Mouse (Mus musculus) kidney, postnatal 0 days (tissue): ENCODE measurements at regions not wholly inside any gene's neighbourhood (a gene's known extent, or its start where the extent isn't known, plus 50 kb on each side); places are given as distances from the start of the nearest gene placed in this dataset.
A peak's percentile ranks its signal among the peaks of the same experiment; 100 is the strongest.

Experiments
- ATAC-seq: fragments of 200-750 bp; cut with Nextera tagmentation; replicated peaks from 2 replicates; pipeline ENCODE4 v1.8.0; 2017; ENCODE audit warnings: low read depth, moderate number of reproducible peaks, moderate TSS enrichment, moderate library complexity; ENCODE audit not compliant: low FRiP score
- DNase-seq: peaks from one replicate; pipeline ENCODE4 v3.0.0-alpha.2; 2016; ENCODE audit warnings: low spot score
- H3K27ac ChIP-seq: fragments of 300-500 bp; sonication (generic); 2 replicates; pipeline ENCODE4 v1.5.1; 2014; ENCODE audit warnings: mild to moderate bottlenecking
- H3K27me3 ChIP-seq: fragments of 300-500 bp; sonication (generic); 2 replicates; pipeline ENCODE4 v1.6.1; 2014; ENCODE audit warnings: low read length, mixed read lengths; ENCODE audit not compliant: insufficient read depth
- H3K36me3 ChIP-seq: fragments of 300-500 bp; sonication (generic); 2 replicates; pipeline ENCODE4 v1.6.1; 2014; ENCODE audit warnings: low read length, mixed read lengths; ENCODE audit not compliant: insufficient read depth
- H3K4me1 ChIP-seq: fragments of 300-500 bp; sonication (generic); replicated peaks from 2 replicates; pipeline ENCODE4 v1.6.1; 2014; ENCODE audit warnings: antibody characterized with exemption, low read length, mixed read lengths; ENCODE audit not compliant: insufficient read depth
- H3K4me2 ChIP-seq: fragments of 300-500 bp; sonication (generic); 2 replicates; pipeline ENCODE4 v1.6.1; 2014; ENCODE audit warnings: mild to moderate bottlenecking, low read length, moderate library complexity, mixed read lengths
- H3K4me3 ChIP-seq: fragments of 300-500 bp; sonication (generic); replicated peaks from 2 replicates; pipeline ENCODE4 v1.5.1; 2014; ENCODE audit warnings: low read depth, low read length
- H3K9ac ChIP-seq: fragments of 300-500 bp; sonication (generic); 2 replicates; pipeline ENCODE4 v1.6.1; 2014; ENCODE audit warnings: low read depth, low read length
- H3K9me3 ChIP-seq: fragments of 300-500 bp; sonication (generic); replicated peaks from 2 replicates; pipeline ENCODE4 v1.6.1; 2016; ENCODE audit warnings: low read length, inconsistent platforms, mixed read lengths
- CTCF ChIP-seq: IDR thresholded peaks from 2 replicates; pipeline ENCODE4 v1.5.1; 2016; ENCODE audit warnings: antibody characterized with exemption, low read depth, mild to moderate bottlenecking, moderate library complexity
- WGBS: fragments of 180-500 bp; shearing (Covaris S2); extraction: QIAGEN DNeasy Blood & Tissue Kit; methylation state at CpG from one replicate; pipeline ENCODE4 v1.1.7; 2014; 5-methylcytosine and 5-hydroxymethylcytosine counted together

DNA sequence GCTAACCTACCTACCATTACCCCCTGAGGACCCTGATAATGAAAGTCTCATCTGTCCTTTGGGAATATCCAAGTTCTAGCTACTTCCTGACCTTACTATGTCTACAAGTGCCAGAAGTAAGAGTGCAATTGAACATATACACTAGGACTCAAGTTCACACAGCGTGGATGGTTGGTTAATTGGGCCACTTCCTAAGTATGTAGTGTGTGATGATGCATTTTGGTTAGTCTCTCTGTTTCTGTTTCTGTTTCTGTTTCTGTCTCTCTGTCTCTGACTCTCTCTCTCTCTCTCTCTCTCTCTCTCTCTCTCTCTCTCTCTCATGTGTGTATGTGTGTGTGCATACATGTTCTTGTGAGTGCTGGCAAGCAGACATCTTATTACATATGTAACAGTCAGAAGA lies 77.6 kb upstream of the Bace2 start:
- Histone ChIP-seq H3K36me3 (no peaks in the 10 kb centered on the region), H3K9ac (no peak overlapping the region), H3K27me3 (no peaks in the 10 kb centered on the region), H3K27ac (no peak overlapping the region), H3K4me2 (no peak overlapping the region), H3K4me3 (no peak overlapping the region), H3K9me3 (no peaks in the 10 kb centered on the region), H3K4me1 (no peaks in the 10 kb centered on the region)
- no peak for ATAC-seq
- TF ChIP-seq CTCF, result no peak
- DNase-seq, result no peak
- 85% methylated on average over 1 of the region's 1 CpGs for WGBS

DNA sequence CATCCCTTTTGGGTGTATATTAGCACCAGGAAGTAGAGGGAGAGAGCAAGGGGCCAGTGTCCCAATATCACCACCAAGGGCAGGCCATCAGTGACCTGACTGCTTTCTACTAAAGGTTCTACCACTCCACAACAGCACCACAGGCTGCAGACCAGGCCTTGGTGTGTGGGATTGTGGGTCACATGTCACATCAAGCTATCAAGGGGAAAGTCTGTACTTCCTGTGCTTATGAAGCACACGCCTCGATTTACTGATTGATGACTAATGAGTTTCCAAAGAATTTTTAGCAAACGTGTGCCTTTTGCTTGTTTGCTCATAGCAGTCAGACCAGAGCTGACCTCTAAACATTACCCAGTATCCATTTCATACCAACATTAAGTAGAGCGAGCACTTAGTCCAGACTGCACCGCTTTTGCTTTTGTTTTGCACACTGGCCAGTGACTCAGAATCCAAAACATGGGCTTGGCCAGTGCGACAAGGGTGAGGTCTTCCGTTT lies 74.9 kb upstream of the Bace2 start:
- H3K4me1 ChIP-seq, result no peaks in the 10 kb centered on the region
- ATAC-seq (no peak), DNase-seq (no peak)
- no peaks in the 10 kb centered on the region for H3K36me3 ChIP-seq
- H3K27ac ChIP-seq, result no peak overlapping the region
- WGBS, result 85% methylated on average over 7 of the region's 7 CpGs
- H3K4me3 ChIP-seq, result no peak overlapping the region
- H3K27me3 ChIP-seq, result no peaks in the 10 kb centered on the region
- no peaks in the 10 kb centered on the region for H3K9me3 ChIP-seq
- TF ChIP-seq CTCF, result no peak
- H3K9ac ChIP-seq, result no peak overlapping the region
- no peak overlapping the region for H3K4me2 ChIP-seq

DNA sequence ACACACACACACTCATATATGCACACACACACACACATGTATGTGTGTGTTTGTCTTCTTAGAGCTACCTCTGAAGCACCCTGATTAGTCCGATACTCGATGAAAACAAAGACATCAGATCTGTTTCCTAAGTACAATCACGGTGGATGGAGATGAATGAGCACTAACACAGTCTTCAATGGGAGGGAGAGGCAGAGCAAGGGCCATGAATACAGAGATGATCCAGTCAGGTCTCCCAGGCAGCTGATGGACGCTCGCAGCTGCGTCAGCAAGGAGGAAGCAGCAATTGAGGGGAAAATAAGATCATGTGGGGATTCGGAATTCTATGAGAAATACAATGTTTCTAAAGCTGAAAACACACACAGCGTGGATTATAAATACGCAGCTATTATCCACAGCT lies 73.6 kb upstream of the Bace2 start:
- H3K9me3 ChIP-seq, result no peaks in the 10 kb centered on the region
- no peak overlapping the region for H3K27ac ChIP-seq
- ATAC-seq (no peak), DNase-seq (no peak)
- no peak for TF ChIP-seq CTCF
- no peak overlapping the region for H3K4me2 ChIP-seq
- H3K4me1 ChIP-seq, result no peaks in the 10 kb centered on the region
- no peak overlapping the region for H3K4me3 ChIP-seq
- no peaks in the 10 kb centered on the region for H3K27me3 ChIP-seq
- no peaks in the 10 kb centered on the region for H3K36me3 ChIP-seq
- H3K9ac ChIP-seq, result no peak overlapping the region
- WGBS, result 80% methylated on average over 9 of the region's 9 CpGs

DNA sequence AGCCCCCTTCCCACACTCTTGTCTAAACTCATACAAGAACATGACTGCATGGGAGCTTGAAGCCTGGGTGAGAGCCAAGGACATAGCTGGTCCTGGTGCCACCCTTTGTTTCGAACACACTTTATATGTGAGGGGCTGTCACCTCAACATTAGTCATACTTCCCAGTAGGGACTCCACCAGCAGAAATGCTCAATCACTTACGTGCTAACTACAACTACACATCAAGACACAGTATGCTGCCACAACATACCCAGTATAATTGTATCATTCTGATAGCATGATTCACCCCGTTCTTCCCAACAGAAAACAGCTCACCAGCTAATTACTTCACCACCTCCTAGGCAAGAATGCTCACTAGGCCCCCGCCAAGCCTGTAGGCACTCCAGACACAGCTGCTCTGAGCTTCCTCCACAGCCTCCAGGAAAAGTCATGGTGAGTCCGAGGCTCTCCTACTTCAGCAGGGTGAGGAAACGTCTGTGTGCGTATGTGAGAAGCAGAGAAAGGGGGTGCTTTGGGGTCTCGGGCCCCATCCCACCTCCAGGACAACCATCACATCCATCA lies 70.6 kb upstream of the Bace2 start:
- TF ChIP-seq CTCF, result no peak
- Histone ChIP-seq H3K27me3 (no peaks in the 10 kb centered on the region), H3K4me2 (no peak overlapping the region), H3K9me3 (no peaks in the 10 kb centered on the region), H3K36me3 (no peaks in the 10 kb centered on the region), H3K4me3 (no peak overlapping the region), H3K9ac (no peak overlapping the region), H3K27ac (no peak overlapping the region), H3K4me1 (no peaks in the 10 kb centered on the region)
- no peak for DNase-seq
- no peak for ATAC-seq
- WGBS, result 89% methylated on average over 8 of the region's 8 CpGs

DNA sequence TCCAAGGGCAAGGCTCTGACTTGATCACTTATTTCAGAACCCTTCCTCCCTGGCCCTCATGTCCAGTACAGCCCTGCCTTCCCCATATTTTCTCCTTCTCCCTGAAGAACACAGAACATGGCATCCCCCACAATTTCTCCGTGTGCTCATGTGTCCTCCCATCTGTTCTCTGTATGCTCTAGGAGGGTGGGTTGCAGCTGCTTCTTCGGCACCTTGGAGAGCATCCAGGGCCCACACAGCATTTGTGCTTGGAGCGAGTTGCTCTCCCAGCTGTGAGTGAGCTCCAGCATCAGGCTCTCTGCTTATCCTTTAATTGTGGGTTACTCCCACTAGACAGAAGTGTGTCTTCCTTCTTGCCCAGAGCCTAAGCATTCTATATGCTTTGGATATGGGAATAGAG lies 69.8 kb upstream of the Bace2 start:
- H3K4me1 ChIP-seq, result no peaks in the 10 kb centered on the region
- DNase-seq (peak; percentile 64), ATAC-seq (no peak)
- H3K4me3 ChIP-seq, result no peak overlapping the region
- H3K9ac ChIP-seq, result no peak overlapping the region
- WGBS, result 8% methylated on average over 3 of the region's 3 CpGs
- TF ChIP-seq CTCF, result no peak
- H3K27me3 ChIP-seq, result no peaks in the 10 kb centered on the region
- no peak overlapping the region for H3K4me2 ChIP-seq
- H3K9me3 ChIP-seq, result no peaks in the 10 kb centered on the region
- H3K27ac ChIP-seq, result no peak overlapping the region
- no peaks in the 10 kb centered on the region for H3K36me3 ChIP-seq

DNA sequence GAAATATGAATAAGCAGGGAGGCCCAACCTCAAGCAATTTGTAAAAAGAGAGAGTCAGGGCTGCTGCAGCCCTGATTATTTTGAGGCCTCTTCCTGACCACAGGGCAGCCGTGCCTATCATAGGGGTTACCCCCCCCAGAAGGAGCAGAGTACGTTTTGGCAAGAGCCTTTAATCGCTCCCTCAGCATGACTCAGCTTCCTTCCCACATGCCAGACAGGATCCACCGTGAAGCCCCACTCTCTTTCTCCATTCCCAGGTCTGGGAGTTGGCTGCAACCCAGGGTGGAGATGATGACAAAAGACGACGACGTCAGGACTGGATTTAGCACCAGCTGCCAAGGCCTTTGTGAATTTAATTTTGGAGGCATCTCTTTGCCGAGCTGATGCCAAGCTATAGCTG lies 67.9 kb upstream of the Bace2 start:
- WGBS, result 43% methylated on average over 8 of the region's 8 CpGs
- ATAC-seq, result no peak
- Histone ChIP-seq H3K4me1 (no peaks in the 10 kb centered on the region), H3K9me3 (no peaks in the 10 kb centered on the region), H3K4me2 (no peak overlapping the region), H3K27me3 (no peaks in the 10 kb centered on the region), H3K27ac (no peak overlapping the region), H3K4me3 (no peak overlapping the region), H3K36me3 (no peaks in the 10 kb centered on the region), H3K9ac (no peak overlapping the region)
- TF ChIP-seq CTCF, result no peak
- no peak for DNase-seq

DNA sequence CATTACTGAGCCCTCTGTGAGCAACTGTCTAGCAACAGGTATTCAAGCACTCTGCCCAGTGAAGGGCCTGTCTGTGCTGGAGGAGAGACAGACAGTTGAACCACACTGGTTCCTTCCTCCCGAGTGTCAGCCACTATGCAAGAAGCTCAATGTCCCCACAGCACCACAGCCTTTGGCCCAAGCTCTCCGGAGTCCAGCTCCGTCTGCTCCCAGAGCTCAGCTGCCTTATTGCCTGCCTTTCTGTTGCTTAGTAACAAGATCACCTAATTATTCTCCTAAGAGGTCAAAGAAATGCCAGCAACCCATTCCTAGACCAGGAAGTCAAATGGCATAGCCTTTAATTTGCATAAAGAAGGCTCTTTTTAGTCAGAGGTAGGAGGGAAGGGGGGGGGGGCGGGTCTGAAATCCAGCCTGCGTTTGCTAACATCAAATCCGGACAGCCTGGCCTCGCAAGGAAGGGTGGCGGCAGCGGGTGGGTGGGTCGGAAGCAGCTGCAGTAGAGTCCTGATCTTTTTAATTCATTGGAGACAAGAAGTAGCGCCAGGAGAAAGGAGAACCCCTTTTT lies 64.0 kb upstream of the Bace2 start:
- Histone ChIP-seq H3K9ac (no peak overlapping the region), H3K9me3 (no peaks in the 10 kb centered on the region), H3K36me3 (no peaks in the 10 kb centered on the region), H3K4me3 (no peak overlapping the region), H3K4me1 (no peaks in the 10 kb centered on the region), H3K27ac (no peak overlapping the region), H3K4me2 (peak overlapping the region; percentile 39), H3K27me3 (no peaks in the 10 kb centered on the region)
- DNase-seq (peak; percentile 49), ATAC-seq (peak; percentile 59)
- TF ChIP-seq CTCF, result no peak
- 3% methylated on average over 11 of the region's 11 CpGs for WGBS
